Comparison of ENCODE assay signal across 8 mouse cellular contexts in the genomic region with DNA sequence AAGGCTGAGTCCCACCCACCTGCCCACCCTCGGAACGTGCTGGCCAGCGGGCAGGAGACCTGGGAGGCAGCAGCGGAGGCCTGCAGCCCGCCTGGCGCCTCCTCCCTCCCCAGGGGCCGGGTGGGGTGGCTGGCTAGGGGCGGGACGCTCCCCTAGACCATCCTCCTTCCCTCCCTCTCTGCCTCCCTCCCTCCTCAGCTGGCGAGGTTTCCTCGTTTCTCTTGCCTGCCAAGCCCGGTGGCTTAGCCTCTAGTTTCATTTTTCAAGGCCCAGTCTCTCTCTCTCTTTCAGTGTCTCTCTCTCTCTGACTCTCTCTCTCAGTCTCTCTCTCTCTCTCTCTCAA. TPM values are rescaled to one million over a fixed set of nuclear protein-coding genes. Genes with fewer than 3 reads are reported as not detected.
DNase-seq lines count a peak whose midpoint lies in the region; ATAC-seq and TF ChIP-seq lines count a peak whose summit lies in the region.

No protein-coding gene starts in this region.

- H3K9me3 ChIP-seq in embryonic facial prominence, embryonic 15.5 days (replicated peaks): no peaks in the 10 kb centered on the region
- H3K9me3 ChIP-seq in heart, embryonic 10.5 days: no peaks in the 10 kb centered on the region
- no peaks in the 10 kb centered on the region for H3K9me3 ChIP-seq in kidney, embryonic 14.5 days (ENCODE audit: control insufficient read depth, low read length)
- no peaks in the 10 kb centered on the region for H3K9me3 ChIP-seq in liver, embryonic 13.5 days (replicated peaks)
- no peaks in the 10 kb centered on the region for H3K9me3 ChIP-seq in stomach, embryonic 15.5 days

- no peaks in the 10 kb centered on the region for H3K27me3 ChIP-seq in embryonic facial prominence, embryonic 15.5 days
- no peaks in the 10 kb centered on the region for H3K27me3 ChIP-seq in heart, embryonic 10.5 days (ENCODE audit: insufficient read depth, poor library complexity, severe bottlenecking)
- H3K27me3 ChIP-seq in kidney, embryonic 14.5 days (ENCODE audit: control insufficient read depth, insufficient read depth, low read length): no peaks in the 10 kb centered on the region
- no peaks in the 10 kb centered on the region for H3K27me3 ChIP-seq in liver, embryonic 13.5 days
- no peaks in the 10 kb centered on the region for H3K27me3 ChIP-seq in stomach, embryonic 15.5 days (replicated peaks)

- no peak for TF ChIP-seq CTCF in bone marrow macrophage, adult 2 months (IDR thresholded peaks at IDR 0.05; ENCODE audit: low read depth, low read length)

- peak overlapping the region; percentile 47; the same call in 1 of the 2 replicates for H3K27ac ChIP-seq in bone marrow macrophage, adult 2 months (ENCODE audit: insufficient read depth, low read depth, low read length)
- peak overlapping the region; percentile 87 for H3K27ac ChIP-seq in embryonic facial prominence, embryonic 15.5 days (replicated peaks)
- peak overlapping the region; percentile 89 for H3K27ac ChIP-seq in heart, embryonic 10.5 days
- H3K27ac ChIP-seq in kidney, embryonic 14.5 days (ENCODE audit: low read depth, low read length): peak overlapping the region; percentile 25; the same call in 1 of the 2 replicates
- H3K27ac ChIP-seq in liver, embryonic 13.5 days: peak overlapping the region; percentile 91
- H3K27ac ChIP-seq in stomach, embryonic 15.5 days: peak overlapping the region; percentile 77

- ATAC-seq in embryonic facial prominence, embryonic 15.5 days (ENCODE audit: insufficient number of reproducible peaks, low FRiP score, low TSS enrichment, low read depth): peak; percentile 92
- peak; percentile 96 for ATAC-seq in kidney, embryonic 14.5 days (ENCODE audit: low FRiP score, low TSS enrichment)
- ATAC-seq in liver, embryonic 13.5 days (ENCODE audit: low read depth): peak; percentile 97
- peak; percentile 96 for ATAC-seq in stomach, embryonic 15.5 days (ENCODE audit: insufficient read depth, low FRiP score, low read depth)

- H3K36me3 ChIP-seq in embryonic facial prominence, embryonic 15.5 days: peaks cover 13% of the 10 kb centered on the region
- peaks cover 10% of the 10 kb centered on the region for H3K36me3 ChIP-seq in heart, embryonic 10.5 days
- peaks cover 7% of the 10 kb centered on the region for H3K36me3 ChIP-seq in kidney, embryonic 14.5 days (ENCODE audit: control insufficient read depth, insufficient read depth, low read length)
- peaks cover 20% of the 10 kb centered on the region for H3K36me3 ChIP-seq in liver, embryonic 13.5 days
- H3K36me3 ChIP-seq in stomach, embryonic 15.5 days: peaks cover 8% of the 10 kb centered on the region

- peak overlapping the region; percentile 28; the same call in 1 of the 2 replicates for H3K9ac ChIP-seq in embryonic facial prominence, embryonic 15.5 days
- peak overlapping the region; percentile 24; the same call in 1 of the 2 replicates for H3K9ac ChIP-seq in kidney, embryonic 14.5 days (ENCODE audit: low read depth, low read length)
- H3K9ac ChIP-seq in liver, embryonic 13.5 days: peak overlapping the region; percentile 73
- peak overlapping the region; percentile 17; the same call in 1 of the 2 replicates for H3K9ac ChIP-seq in stomach, embryonic 15.5 days

- 0% methylated on average over 11 of the region's 12 CpGs for WGBS in embryonic facial prominence, embryonic 15.5 days
- 0% methylated on average over 12 of the region's 12 CpGs for WGBS in heart, embryonic 10.5 days
- WGBS in kidney, embryonic 14.5 days: 0% methylated on average over 9 of the region's 12 CpGs
- WGBS in liver, embryonic 13.5 days (ENCODE audit: insufficient replicate concordance): 2% methylated on average over 12 of the region's 12 CpGs
- 0% methylated on average over 7 of the region's 12 CpGs for WGBS in stomach, embryonic 15.5 days

- H3K4me2 ChIP-seq in embryonic facial prominence, embryonic 15.5 days (replicated peaks): peak overlapping the region; percentile 61
- peak overlapping the region; percentile 33 for H3K4me2 ChIP-seq in kidney, embryonic 14.5 days (replicated peaks; ENCODE audit: low read depth, low read length)
- H3K4me2 ChIP-seq in liver, embryonic 13.5 days: peak overlapping the region; percentile 73
- peak overlapping the region; percentile 58 for H3K4me2 ChIP-seq in stomach, embryonic 15.5 days

- peaks cover 26% of the 10 kb centered on the region for H3K4me1 ChIP-seq in bone marrow macrophage, adult 2 months (ENCODE audit: control insufficient read depth, insufficient read depth, low read length)
- peaks cover 39% of the 10 kb centered on the region for H3K4me1 ChIP-seq in embryonic facial prominence, embryonic 15.5 days
- H3K4me1 ChIP-seq in heart, embryonic 10.5 days: peaks cover 25% of the 10 kb centered on the region
- peaks cover 7% of the 10 kb centered on the region for H3K4me1 ChIP-seq in kidney, embryonic 14.5 days (ENCODE audit: control insufficient read depth, insufficient read depth, low read length)
- H3K4me1 ChIP-seq in liver, embryonic 13.5 days (replicated peaks): peaks cover 92% of the 10 kb centered on the region
- peaks cover 7% of the 10 kb centered on the region for H3K4me1 ChIP-seq in stomach, embryonic 15.5 days

- H3K4me3 ChIP-seq in bone marrow macrophage, adult 2 months (ENCODE audit: insufficient read depth, low read length): peak overlapping the region; percentile 59
- H3K4me3 ChIP-seq in embryonic facial prominence, embryonic 15.5 days (replicated peaks): peak overlapping the region; percentile 39
- H3K4me3 ChIP-seq in heart, embryonic 10.5 days: peak overlapping the region; percentile 56
- peak overlapping the region; percentile 20 for H3K4me3 ChIP-seq in kidney, embryonic 14.5 days (ENCODE audit: low read length)
- peak overlapping the region; percentile 49 for H3K4me3 ChIP-seq in liver, embryonic 13.5 days (replicated peaks)
- H3K4me3 ChIP-seq in stomach, embryonic 15.5 days (replicated peaks): peak overlapping the region; percentile 35

- no peak for TF ChIP-seq POLR2A in bone marrow macrophage, adult 2 months (IDR thresholded peaks at IDR 0.05; ENCODE audit: borderline replicate concordance, low read depth, low read length)

- peak; percentile 83 for DNase-seq in CD4-positive, CD25-positive, alpha-beta regulatory T cell, adult 2 months (ENCODE audit: low read depth, low spot score)
- DNase-seq in heart, embryonic 10.5 days (ENCODE audit: low spot score): peak; percentile 97
- DNase-seq in liver, embryonic 13.5 days: peak; percentile 87
- DNase-seq in natural killer cell, adult 2 months (ENCODE audit: low spot score in 2 of 2): peak; percentile 54 to 57

RNA-seq across cellular contexts. Expression of a gene that starts 5.1 kb away (rescaled TPM):
- polyA plus RNA-seq in bone marrow macrophage, adult 2 months (2012; ENCODE audit: insufficient read depth, insufficient read length, missing spikeins): 22.1 and 24.7 TPM in 2 replicates
- polyA plus RNA-seq in embryonic facial prominence, embryonic 15.5 days (2015; fragmentation: Nextera tagmentation; extraction: Ambion mirVana): 41.7 and 51.6 TPM in 2 replicates
- polyA plus RNA-seq in heart, embryonic 10.5 days (2016; fragmentation: Nextera tagmentation; extraction: Ambion mirVana): 34.8 and 38.9 TPM in 2 replicates
- 35.6 and 43.1 TPM in 2 replicates for polyA plus RNA-seq in kidney, embryonic 14.5 days (2014; fragmentation: Nextera tagmentation; extraction: Ambion mirVana)
- 20.7 and 21.7 TPM in 2 replicates for polyA plus RNA-seq in liver, embryonic 13.5 days (2015; fragmentation: Nextera tagmentation; extraction: Ambion mirVana)
- 35.3 and 36.7 TPM in 2 replicates for polyA plus RNA-seq in stomach, embryonic 15.5 days (2015; fragmentation: Nextera tagmentation; extraction: Ambion mirVana)

RNA-seq across cellular contexts. Expression of a gene that starts 8.0 kb away (rescaled TPM):
- 19.5 and 20.9 TPM in 2 replicates for polyA plus RNA-seq in bone marrow macrophage, adult 2 months (2012; ENCODE audit: insufficient read depth, insufficient read length, missing spikeins)
- polyA plus RNA-seq in embryonic facial prominence, embryonic 15.5 days (2015; fragmentation: Nextera tagmentation; extraction: Ambion mirVana): 36.4 and 39.2 TPM in 2 replicates
- polyA plus RNA-seq in heart, embryonic 10.5 days (2016; fragmentation: Nextera tagmentation; extraction: Ambion mirVana): 19.0 and 23.8 TPM in 2 replicates
- 25.1 TPM in 2 replicates for polyA plus RNA-seq in kidney, embryonic 14.5 days (2014; fragmentation: Nextera tagmentation; extraction: Ambion mirVana)
- 31.4 and 31.7 TPM in 2 replicates for polyA plus RNA-seq in liver, embryonic 13.5 days (2015; fragmentation: Nextera tagmentation; extraction: Ambion mirVana)
- polyA plus RNA-seq in stomach, embryonic 15.5 days (2015; fragmentation: Nextera tagmentation; extraction: Ambion mirVana): 29.3 and 35.1 TPM in 2 replicates

RNA-seq across cellular contexts. Expression of a gene that starts 17.5 kb away (rescaled TPM):
- polyA plus RNA-seq in bone marrow macrophage, adult 2 months (2012; ENCODE audit: insufficient read depth, insufficient read length, missing spikeins): 0.57 and 0.68 TPM in 2 replicates
- 5.1 and 6.7 TPM in 2 replicates for polyA plus RNA-seq in embryonic facial prominence, embryonic 15.5 days (2015; fragmentation: Nextera tagmentation; extraction: Ambion mirVana)
- polyA plus RNA-seq in heart, embryonic 10.5 days (2016; fragmentation: Nextera tagmentation; extraction: Ambion mirVana): 2.4 and 2.8 TPM in 2 replicates
- polyA plus RNA-seq in kidney, embryonic 14.5 days (2014; fragmentation: Nextera tagmentation; extraction: Ambion mirVana): 1.2 and 1.6 TPM in 2 replicates
- polyA plus RNA-seq in liver, embryonic 13.5 days (2015; fragmentation: Nextera tagmentation; extraction: Ambion mirVana): 0.78 and 0.88 TPM in 2 replicates
- 3.1 and 3.5 TPM in 2 replicates for polyA plus RNA-seq in stomach, embryonic 15.5 days (2015; fragmentation: Nextera tagmentation; extraction: Ambion mirVana)

RNA-seq across cellular contexts. Expression of a gene that starts 33.8 kb away (rescaled TPM):
- 473 and 496 TPM in 2 replicates for polyA plus RNA-seq in bone marrow macrophage, adult 2 months (2012; ENCODE audit: insufficient read depth, insufficient read length, missing spikeins)
- polyA plus RNA-seq in embryonic facial prominence, embryonic 15.5 days (2015; fragmentation: Nextera tagmentation; extraction: Ambion mirVana): 73.0 and 73.5 TPM in 2 replicates
- 88.8 and 94.6 TPM in 2 replicates for polyA plus RNA-seq in heart, embryonic 10.5 days (2016; fragmentation: Nextera tagmentation; extraction: Ambion mirVana)
- polyA plus RNA-seq in kidney, embryonic 14.5 days (2014; fragmentation: Nextera tagmentation; extraction: Ambion mirVana): 40.6 and 41.2 TPM in 2 replicates
- polyA plus RNA-seq in liver, embryonic 13.5 days (2015; fragmentation: Nextera tagmentation; extraction: Ambion mirVana): 831 and 956 TPM in 2 replicates
- polyA plus RNA-seq in stomach, embryonic 15.5 days (2015; fragmentation: Nextera tagmentation; extraction: Ambion mirVana): 86.6 and 133 TPM in 2 replicates

RNA-seq across cellular contexts. Expression of a gene that starts 34.1 kb away (rescaled TPM):
- polyA plus RNA-seq in bone marrow macrophage, adult 2 months (2012; ENCODE audit: insufficient read depth, insufficient read length, missing spikeins): 0.48 and 0.73 TPM in 2 replicates
- polyA plus RNA-seq in embryonic facial prominence, embryonic 15.5 days (2015; fragmentation: Nextera tagmentation; extraction: Ambion mirVana): 0.43 and 0.85 TPM in 2 replicates
- polyA plus RNA-seq in heart, embryonic 10.5 days (2016; fragmentation: Nextera tagmentation; extraction: Ambion mirVana): 0.40 and 0.46 TPM in 2 replicates
- polyA plus RNA-seq in kidney, embryonic 14.5 days (2014; fragmentation: Nextera tagmentation; extraction: Ambion mirVana): 0.39 and 0.54 TPM in 2 replicates
- polyA plus RNA-seq in liver, embryonic 13.5 days (2015; fragmentation: Nextera tagmentation; extraction: Ambion mirVana): 0.07 and 0.10 TPM in 2 replicates
- polyA plus RNA-seq in stomach, embryonic 15.5 days (2015; fragmentation: Nextera tagmentation; extraction: Ambion mirVana): 0.45 and 0.58 TPM in 2 replicates

Comparison
In these comparisons a context has a peak if more than half of its experiments do, and no peak if none do; other contexts are left out.
1. Peak in every context shown above with its lines: DNase-seq, ATAC-seq, H3K4me3 ChIP-seq and H3K27ac ChIP-seq.
2. H3K27ac ChIP-seq: peak in every context shown above with its lines; median percentile 91 in liver, embryonic 13.5 days; 89 in heart, embryonic 10.5 days; 87 in embryonic facial prominence, embryonic 15.5 days; 77 in stomach, embryonic 15.5 days; 47 in bone marrow macrophage, adult 2 months; 25 in kidney, embryonic 14.5 days.
3. H3K9ac ChIP-seq: peak in every context shown above with its lines; median percentile 73 in liver, embryonic 13.5 days; 28 in embryonic facial prominence, embryonic 15.5 days; 24 in kidney, embryonic 14.5 days; 17 in stomach, embryonic 15.5 days.